Mouse (Mus musculus) c-Kit-negative CD71-positive TER-119-positive erythroid progenitor cells, embryonic 14.5 days (primary cell): ENCODE results near the gene Olfr784.
"Not testable (repeated sequence)": the region's sequence is repeated elsewhere in the genome, so short reads cannot be mapped to it uniquely, and the experiment has no call there.

Experiments used
- DNase-seq: peaks from one replicate; pipeline ENCODE4 v3.0.0-alpha.2; 2013; ENCODE audit warnings: low read depth, low spot score

The Olfr784 gene

DNA sequence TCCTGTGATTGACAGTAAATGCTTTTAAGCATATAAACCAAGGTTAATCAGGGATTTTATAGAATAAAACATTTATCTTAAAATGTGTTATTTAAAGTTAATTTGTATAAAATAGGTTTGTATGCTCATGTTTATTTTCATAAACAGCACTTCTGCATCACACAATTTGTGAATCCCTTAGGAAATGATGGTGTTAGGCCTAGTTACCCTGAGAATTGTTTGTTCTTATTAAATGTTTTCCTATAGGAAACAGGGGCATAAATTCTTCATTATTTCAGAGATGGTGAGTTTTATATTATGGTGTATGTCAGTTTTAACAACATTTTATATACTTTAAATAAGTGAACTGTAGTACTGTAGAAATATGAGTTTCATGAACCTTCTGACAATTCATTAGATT, at the start of gene Olfr784:
TSS of gene Olfr784 (plus strand) at position 301 of the 400 bp plus-strand sequence.
- no peak for DNase-seq

DNA sequence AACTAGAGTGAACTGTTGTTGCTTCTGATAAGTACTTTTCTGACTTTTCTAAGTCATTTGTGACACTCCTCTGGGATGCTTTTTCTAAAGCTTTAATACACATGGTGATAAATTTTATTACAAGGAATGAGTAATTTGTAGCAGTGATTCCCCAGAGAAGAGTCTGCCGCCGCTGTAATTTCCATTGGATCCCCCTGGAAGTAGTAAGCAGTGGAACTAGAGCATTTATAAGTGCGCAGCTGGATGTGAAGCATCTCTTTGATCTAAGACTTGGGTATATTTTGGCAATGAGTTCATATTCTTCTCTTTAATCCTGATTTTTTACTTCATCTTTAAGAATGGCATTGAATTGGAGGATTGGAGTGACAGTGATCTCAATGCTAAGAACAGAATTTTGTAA, 35.3 kb upstream of the Olfr784 start, which contains the start of gene Olfr782:
TSS of gene Olfr782 (plus strand) at position 301 of the 400 bp plus-strand sequence.
- DNase-seq = no peak

DNA sequence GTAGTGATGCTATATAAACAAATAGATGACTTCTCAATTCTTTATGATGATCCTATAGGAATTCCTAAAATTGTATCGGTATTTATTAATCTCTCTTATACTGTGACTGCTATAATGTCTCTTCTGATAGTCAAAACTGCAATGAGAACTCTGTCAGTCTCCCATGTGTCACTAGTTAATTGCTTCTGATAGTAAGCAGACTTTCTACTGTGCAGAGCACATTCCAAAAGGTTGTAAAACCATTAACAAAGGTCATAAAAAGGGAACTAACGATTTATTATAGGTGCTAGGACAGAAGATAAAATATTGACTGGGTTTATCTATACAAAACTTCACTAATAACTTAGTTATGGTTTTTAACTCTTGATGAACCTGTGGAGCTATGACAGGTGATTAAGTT, 31.4 kb upstream of the Olfr784 start:
- not testable (repeated sequence) for DNase-seq

DNA sequence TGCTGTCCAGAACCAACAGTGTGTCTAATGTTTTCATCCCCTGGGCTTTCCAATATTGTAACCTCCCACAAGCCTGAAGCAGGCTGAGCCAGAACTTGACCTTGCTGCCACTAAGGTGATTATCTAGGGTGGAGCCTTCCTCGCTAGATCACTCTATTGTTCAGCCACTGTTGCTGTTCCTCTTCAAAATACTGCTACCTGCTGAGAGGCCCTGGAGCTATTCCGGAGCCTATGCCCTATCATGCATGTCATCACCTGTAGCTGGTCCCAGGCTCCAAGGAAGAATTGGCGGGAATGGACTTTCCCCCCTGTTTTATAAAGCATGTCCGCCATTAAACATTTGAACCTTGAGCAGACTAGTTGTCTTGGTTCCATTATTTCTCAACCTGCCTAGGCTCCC, 27.4 kb upstream of the Olfr784 start:
- not testable (repeated sequence) for DNase-seq

DNA sequence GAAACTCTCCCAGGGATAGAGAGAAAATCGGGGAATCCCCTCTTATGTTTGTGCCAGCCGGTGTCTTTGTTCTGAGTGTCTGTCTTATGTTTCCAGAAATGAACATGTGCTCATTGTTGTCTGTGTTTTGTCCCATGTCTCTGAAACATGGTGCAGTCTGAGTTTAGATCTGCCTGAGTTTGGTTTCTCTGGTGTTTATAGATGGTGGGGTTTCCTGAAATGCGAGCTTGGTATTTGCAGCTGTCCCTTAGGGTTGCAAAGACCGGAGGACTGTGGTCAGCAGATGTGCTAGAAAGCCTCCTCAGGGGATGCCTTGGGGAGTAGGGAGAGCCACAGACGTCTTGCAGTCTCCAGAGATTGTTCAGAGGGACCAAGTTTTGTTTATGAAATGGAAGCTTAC, 26.6 kb upstream of the Olfr784 start:
- DNase-seq = no peak

DNA sequence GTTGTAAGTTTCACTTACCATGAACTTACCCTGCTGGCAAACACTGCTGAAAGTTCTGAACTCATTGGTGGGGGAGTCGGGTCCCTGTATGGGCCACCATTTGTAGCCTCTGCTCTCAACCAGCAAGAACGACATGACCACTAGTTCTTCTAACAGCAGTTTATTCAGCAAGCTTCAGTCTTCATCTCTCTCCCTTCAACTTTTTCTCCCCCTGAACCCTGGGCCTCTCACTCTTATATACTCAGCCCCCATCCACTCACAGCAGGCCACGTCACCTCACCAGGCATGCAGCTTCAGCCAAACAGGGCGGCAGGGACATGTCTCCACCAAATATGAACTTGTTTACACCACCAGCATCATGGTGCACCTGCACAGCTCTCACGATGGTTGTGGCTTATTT, 9.8 kb upstream of the Olfr784 start:
- DNase-seq = not testable (repeated sequence)

DNA sequence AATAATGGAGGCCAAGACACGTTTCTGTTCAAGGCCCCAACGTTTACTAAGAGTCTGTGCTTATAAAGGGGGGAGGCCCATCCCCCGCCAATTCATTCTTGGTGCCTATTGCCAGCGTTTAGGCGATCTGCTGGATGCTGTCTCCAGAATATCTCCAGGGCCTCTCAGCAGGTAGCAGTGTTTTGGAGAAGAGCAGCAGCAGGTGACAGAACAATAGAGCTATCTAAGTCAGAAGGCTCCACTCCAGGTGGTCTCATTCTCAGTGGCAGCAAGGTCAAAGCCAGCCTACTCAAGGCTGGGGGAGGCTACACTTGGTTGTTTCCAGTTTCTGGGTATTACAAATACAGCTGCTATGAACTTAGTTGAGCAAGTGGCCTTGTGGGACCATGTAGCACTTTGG, 17.0 kb downstream of the Olfr784 start:
- no peak for DNase-seq

DNA sequence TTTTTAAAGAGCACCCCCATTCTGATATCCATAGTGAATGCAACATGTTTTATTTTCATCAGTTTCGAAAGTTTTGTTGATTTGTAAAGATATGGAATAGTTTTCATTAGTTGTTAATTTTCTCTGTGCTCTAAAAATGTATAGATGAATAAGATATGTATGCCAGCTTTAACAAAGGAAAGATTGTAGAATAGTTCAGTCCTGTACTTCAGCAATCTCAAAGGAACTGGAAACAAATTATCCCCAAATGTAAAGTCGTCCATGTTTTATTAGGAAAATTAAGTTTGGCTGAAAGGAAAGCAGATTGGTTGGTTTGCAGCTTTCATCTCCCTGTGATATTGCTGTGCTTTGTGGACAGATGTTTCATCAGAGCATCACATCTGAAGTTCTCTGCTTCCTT, 21.2 kb downstream of the Olfr784 start, which contains the start of gene Olfr785:
TSS of gene Olfr785 (plus strand) at position 301 of the 400 bp plus-strand sequence.
- no peak for DNase-seq

DNA sequence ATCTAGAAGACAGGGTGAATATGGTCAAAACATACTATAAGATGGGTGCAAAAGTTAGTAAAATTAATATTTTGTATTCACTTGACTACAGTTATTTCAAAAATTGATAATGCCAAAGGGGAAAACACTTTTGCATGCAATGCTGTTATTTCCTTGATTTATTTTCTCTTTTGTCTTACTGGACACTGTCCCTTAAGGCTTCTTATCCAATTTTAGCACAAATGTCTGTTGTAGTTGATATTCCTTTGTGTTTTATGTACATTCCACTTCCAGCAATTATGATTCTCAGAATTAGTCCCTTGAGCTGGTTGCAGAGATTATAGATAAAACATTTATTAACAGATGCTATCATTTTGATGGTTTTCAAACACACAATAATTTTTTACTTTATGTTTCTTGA, 43.1 kb downstream of the Olfr784 start, which contains the start of gene Olfr786:
TSS of gene Olfr786 (plus strand) at position 301 of the 400 bp plus-strand sequence.
- no peak for DNase-seq
